Mouse (Mus musculus) lung, postnatal 36 days (tissue): ENCODE results near the gene Olfr881.

Source experiments
- DNase-seq: peaks from one replicate; pipeline ENCODE4 v3.0.0; 2022; ENCODE audit warnings: mixed read lengths

The Olfr881 gene

DNA sequence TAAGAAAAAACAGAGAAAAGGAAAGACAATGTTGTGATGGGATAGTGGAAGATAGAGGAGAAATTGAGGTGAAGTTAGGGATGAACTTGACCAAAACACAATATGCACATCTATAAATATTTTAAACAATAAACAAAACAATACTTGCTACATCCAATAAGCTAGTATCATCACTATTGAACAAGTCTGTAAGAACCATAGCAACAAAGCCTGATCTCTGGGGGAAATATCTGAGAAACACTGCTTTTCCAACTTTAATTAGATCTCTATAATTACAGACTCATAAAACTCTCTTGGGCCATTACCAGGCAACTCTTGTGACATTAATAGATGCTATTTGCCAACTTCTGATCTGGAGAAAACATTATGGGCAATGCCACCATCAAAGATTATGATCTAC lies at the start of gene Olfr881:
Gene Olfr881, plus strand, starts transcription at position 301 of the 400 bp plus-strand sequence.
- DNase-seq, result no peak

DNA sequence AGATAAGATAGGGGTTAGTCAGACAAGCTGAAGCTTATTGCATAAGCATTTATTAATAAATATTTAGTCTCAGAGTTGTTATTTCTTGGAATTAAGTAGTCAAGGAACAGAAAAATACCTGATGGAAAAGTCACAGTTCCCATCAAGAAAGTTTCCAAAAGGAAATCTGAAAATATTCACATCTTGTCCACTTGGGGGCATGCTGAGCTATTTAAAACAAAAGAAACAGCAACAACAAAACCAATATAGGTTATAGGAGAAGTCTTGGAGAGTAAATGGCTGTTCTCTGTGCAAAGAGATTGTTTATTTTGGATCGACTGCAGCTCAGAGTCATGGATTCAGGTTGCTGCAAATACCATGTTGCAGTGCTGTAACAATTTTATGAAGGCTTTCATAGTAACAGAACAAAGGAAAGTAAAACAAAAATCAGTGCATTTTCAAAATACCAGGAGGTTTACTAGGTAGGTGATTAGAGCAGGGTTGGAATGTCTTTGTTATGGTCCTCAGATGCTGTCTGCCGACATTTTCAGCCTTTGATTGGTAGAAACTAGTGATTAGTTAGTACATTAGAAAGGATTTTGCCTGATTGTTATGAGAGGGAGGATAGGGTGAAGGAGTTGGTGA lies 7.1 kb downstream of the Olfr881 start:
- DNase-seq, result no peak

DNA sequence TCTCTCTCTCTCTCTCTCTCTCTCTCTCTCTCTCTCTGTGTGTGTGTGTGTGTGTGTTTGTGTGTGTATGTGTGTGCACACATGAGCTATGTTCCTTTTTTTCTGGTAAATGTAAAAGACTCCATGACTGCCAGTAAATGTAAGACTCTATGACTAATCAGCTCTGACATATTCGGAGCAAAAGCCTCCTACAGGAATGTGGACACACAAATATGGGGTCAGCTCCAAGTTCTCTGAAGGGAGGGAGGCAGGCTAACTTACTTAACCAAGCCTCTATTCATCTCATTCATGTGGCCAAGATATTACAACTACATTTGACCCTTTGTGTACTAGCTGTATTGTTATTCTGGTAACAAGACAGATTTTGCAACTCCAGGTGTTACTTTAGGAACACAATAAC lies 8.4 kb downstream of the Olfr881 start:
- DNase-seq, result no peak

DNA sequence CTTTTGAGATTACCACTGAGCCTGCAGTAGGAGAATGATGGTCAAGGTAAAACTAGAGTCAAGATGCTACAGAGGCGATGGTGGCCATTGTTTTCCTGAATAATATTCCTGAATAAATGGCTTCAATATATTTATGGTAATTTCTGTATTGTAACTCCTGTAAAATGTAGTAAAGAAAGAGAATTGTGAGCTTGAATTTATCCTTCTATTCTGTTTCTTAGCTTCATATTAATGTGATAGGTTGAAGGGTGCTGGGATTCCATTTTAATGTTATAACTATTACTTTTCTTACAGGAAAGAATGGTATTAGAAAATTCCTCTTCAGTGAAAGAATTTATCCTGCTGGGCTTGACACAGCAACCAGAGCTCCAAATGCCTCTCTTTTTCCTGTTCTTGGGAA lies 33.9 kb downstream of the Olfr881 start, which contains the start of gene Olfr883:
Gene Olfr883, plus strand, starts transcription at position 301 of the 400 bp plus-strand sequence.
- DNase-seq, result no peak
